Mouse (Mus musculus) heart, adult 2 months (tissue): Measurements from ENCODE around the gene Mgmt.
A peak's percentile ranks its signal among the peaks of the same experiment; 100 is the strongest.

Experiments
- CTCF ChIP-seq: fragments of 200-600 bp; IDR thresholded peaks from 2 replicates; pipeline ENCODE4 v1.8.1; 2022; ENCODE audit warnings: antibody characterized with exemption, mild to moderate bottlenecking, moderate library complexity
- POLR2A ChIP-seq: fragments of 200-500 bp; IDR thresholded peaks from 2 replicates; pipeline ENCODE4 v1.6.1; 2011; ENCODE audit warnings: mild to moderate bottlenecking, low read depth, low read length, control low read depth; ENCODE audit not compliant: insufficient read depth

- TF ChIP-seq CTCF (peak; percentile 30), POLR2A (no peak)
Observed at GRCm38 (mm10) chr7:137068796-137069195, 174.4 kb downstream of the Mgmt start.
